Mouse (Mus musculus) adrenal gland (tissue): ENCODE results near the gene Cdc25a.

Source experiments
- intact Hi-C: fragments of 180-260 bp; cut with DNase I; formaldehyde crosslinking; loops from one replicate; pipeline ENCODE4 v1.15.1; 2025
- long read RNA-seq, 2 experiments: library from polyadenylated mRNA; unstranded; transcript quantifications; one replicate each; pipeline ENCODE4 v2.0.0; 2020; ENCODE audit warnings: borderline replicate concordance in 1 of 2; ENCODE audit not compliant: insufficient replicate concordance in 1 of 2

Gene Cdc25a
- long read RNA-seq, experiment 1, partial matches to known transcripts, result 3 of 7 reads
- long read RNA-seq, experiment 1, other reads (novel, unspliced or antisense), result 0 of 7 reads
- long read RNA-seq, experiment 2, transcript Cdc25a-201 (15 exons, 3,632 nt), result major isoform, 6 of 11 reads
- long read RNA-seq, experiment 2, partial matches to known transcripts, result 2 of 11 reads
- long read RNA-seq, experiment 2, other reads (novel, unspliced or antisense), result 3 of 11 reads

GRCm38 (mm10) chr9:109874797-109875691, at the start of gene Cdc25a:
TSS of gene Cdc25a (plus strand) at chr9:109875579.
- intact Hi-C loops, result no loop called here

- intact Hi-C loops, result loop anchor here (10.0 kb wide), 1 partner anchor 161 kb away; the partner anchor contains the start of gene Fbxw25
Measured at GRCm38 (mm10) chr9:109825739-109826138, 49.6 kb upstream of the Cdc25a start.

GRCm38 (mm10) chr9:109826181-109826580, 49.2 kb upstream of the Cdc25a start:
- intact Hi-C loops, result loop anchor here (10.0 kb wide), 1 partner anchor 161 kb away; the partner anchor contains the start of gene Fbxw25

GRCm38 (mm10) chr9:109832391-109833087, 42.8 kb upstream of the Cdc25a start, which contains the start of gene Nme6:
TSS of gene Nme6 (plus strand) at chr9:109832749.
- intact Hi-C loops, result no loop called here

- intact Hi-C loops, result no loop called here
Measured at GRCm38 (mm10) chr9:109833088-109833412, 42.3 kb upstream of the Cdc25a start.

GRCm38 (mm10) chr9:109849312-109849758, 26.0 kb upstream of the Cdc25a start, which contains the start of gene Camp:
TSS of gene Camp (minus strand) at chr9:109849617.
- intact Hi-C loops, result no loop called here

- intact Hi-C loops, result no loop called here
Measured at GRCm38 (mm10) chr9:109850099-109850498, 25.3 kb upstream of the Cdc25a start.

- intact Hi-C loops, result no loop called here
Measured at GRCm38 (mm10) chr9:109854341-109854740, 21.0 kb upstream of the Cdc25a start.

GRCm38 (mm10) chr9:109855947-109856346, 19.4 kb upstream of the Cdc25a start:
- intact Hi-C loops, result no loop called here

GRCm38 (mm10) chr9:109862397-109863044, 12.9 kb upstream of the Cdc25a start:
- intact Hi-C loops, result no loop called here

GRCm38 (mm10) chr9:109863085-109863484, 12.3 kb upstream of the Cdc25a start:
- intact Hi-C loops, result no loop called here

- intact Hi-C loops, result no loop called here
Measured at GRCm38 (mm10) chr9:109866218-109866617, 9.2 kb upstream of the Cdc25a start.

- intact Hi-C loops, result no loop called here
Measured at GRCm38 (mm10) chr9:109870983-109871572, 4.3 kb upstream of the Cdc25a start.

- intact Hi-C loops, result no loop called here
Measured at GRCm38 (mm10) chr9:109875695-109876601, 569 bp downstream of the Cdc25a start.

GRCm38 (mm10) chr9:109876756-109877155, 1.4 kb downstream of the Cdc25a start:
- intact Hi-C loops, result no loop called here

- intact Hi-C loops, result no loop called here
Measured at GRCm38 (mm10) chr9:109877666-109878065, 2.3 kb downstream of the Cdc25a start.

GRCm38 (mm10) chr9:109879305-109879704, 3.9 kb downstream of the Cdc25a start:
- intact Hi-C loops, result no loop called here

GRCm38 (mm10) chr9:109886259-109886658, 10.9 kb downstream of the Cdc25a start:
- intact Hi-C loops, result no loop called here

- intact Hi-C loops, result no loop called here
Measured at GRCm38 (mm10) chr9:109887321-109887720, 11.9 kb downstream of the Cdc25a start.

- intact Hi-C loops, result loop anchor here (5.0 kb wide), 1 partner anchor 91 kb away; no protein-coding TSS in a partner anchor
Measured at GRCm38 (mm10) chr9:109891501-109891900, 16.1 kb downstream of the Cdc25a start.
